Mouse (Mus musculus) kidney, adult 9 months (tissue): ENCODE data around the gene Rab3ip.

Source experiments
- DNase-seq: peaks from one replicate; pipeline ENCODE4 v3.0.0; 2022

Rab3ip gene

GRCm38 (mm10) chr10:116957867-116958551, 7.4 kb upstream of the Rab3ip start:
- peak; percentile 53 for DNase-seq

GRCm38 (mm10) chr10:116956483-116957158, 6.1 kb upstream of the Rab3ip start:
- DNase-seq = no peak

GRCm38 (mm10) chr10:116955191-116955590, 4.6 kb upstream of the Rab3ip start:
- DNase-seq = no peak

GRCm38 (mm10) chr10:116950886-116951285, 317 bp upstream of the Rab3ip start:
- no peak for DNase-seq

GRCm38 (mm10) chr10:116949111-116950008, 1.2 kb downstream of the Rab3ip start:
- peak; percentile 87 for DNase-seq

- peak; percentile 78 for DNase-seq
These were observed 2.2 kb downstream of the Rab3ip start for GRCm38 (mm10) chr10:116948414-116948813.

GRCm38 (mm10) chr10:116944940-116945339, 5.6 kb downstream of the Rab3ip start:
- no peak for DNase-seq

- DNase-seq = peak; percentile 41
These were observed 6.4 kb downstream of the Rab3ip start for GRCm38 (mm10) chr10:116944144-116944543.

- peak; percentile 50 for DNase-seq
These were observed 7.5 kb downstream of the Rab3ip start for GRCm38 (mm10) chr10:116943025-116943424.

GRCm38 (mm10) chr10:116935028-116935427, 15.5 kb downstream of the Rab3ip start:
- no peak for DNase-seq

- DNase-seq = no peak
These were observed 16.8 kb downstream of the Rab3ip start for GRCm38 (mm10) chr10:116933794-116934193.

- no peak for DNase-seq
These were observed 18.2 kb downstream of the Rab3ip start for GRCm38 (mm10) chr10:116932418-116932817.

GRCm38 (mm10) chr10:116931497-116932179, 18.9 kb downstream of the Rab3ip start:
- DNase-seq = no peak

GRCm38 (mm10) chr10:116930936-116931335, 19.6 kb downstream of the Rab3ip start:
- no peak for DNase-seq

GRCm38 (mm10) chr10:116930506-116930905, 20.1 kb downstream of the Rab3ip start:
- DNase-seq = no peak

- no peak for DNase-seq
These were observed 21.7 kb downstream of the Rab3ip start for GRCm38 (mm10) chr10:116928826-116929225.

GRCm38 (mm10) chr10:116926428-116927113, 24.0 kb downstream of the Rab3ip start:
- no peak for DNase-seq

GRCm38 (mm10) chr10:116923651-116924495, 26.7 kb downstream of the Rab3ip start:
- no peak for DNase-seq

GRCm38 (mm10) chr10:116922161-116922560, 28.4 kb downstream of the Rab3ip start:
- no peak for DNase-seq

- DNase-seq = no peak
These were observed 29.2 kb downstream of the Rab3ip start for GRCm38 (mm10) chr10:116921416-116921815.

GRCm38 (mm10) chr10:116920641-116921040, 29.9 kb downstream of the Rab3ip start:
- DNase-seq = no peak
